Mouse (Mus musculus): ENCODE data around the gene Haus8.
"Not testable (repeated sequence)": the region's sequence is repeated elsewhere in the genome, so short reads cannot be mapped to it uniquely, and the experiment has no call there.

GRCm38 (mm10) chr8:71318610-71319009 is 45.9 kb upstream of the Haus8 start:
- not testable (repeated sequence) for TF ChIP-seq CTCF, EP300 (IDR thresholded peaks at IDR 0.05; ENCODE audit: low read depth)

Data from liver, postnatal 0 days (tissue).